In the genomic region with DNA sequence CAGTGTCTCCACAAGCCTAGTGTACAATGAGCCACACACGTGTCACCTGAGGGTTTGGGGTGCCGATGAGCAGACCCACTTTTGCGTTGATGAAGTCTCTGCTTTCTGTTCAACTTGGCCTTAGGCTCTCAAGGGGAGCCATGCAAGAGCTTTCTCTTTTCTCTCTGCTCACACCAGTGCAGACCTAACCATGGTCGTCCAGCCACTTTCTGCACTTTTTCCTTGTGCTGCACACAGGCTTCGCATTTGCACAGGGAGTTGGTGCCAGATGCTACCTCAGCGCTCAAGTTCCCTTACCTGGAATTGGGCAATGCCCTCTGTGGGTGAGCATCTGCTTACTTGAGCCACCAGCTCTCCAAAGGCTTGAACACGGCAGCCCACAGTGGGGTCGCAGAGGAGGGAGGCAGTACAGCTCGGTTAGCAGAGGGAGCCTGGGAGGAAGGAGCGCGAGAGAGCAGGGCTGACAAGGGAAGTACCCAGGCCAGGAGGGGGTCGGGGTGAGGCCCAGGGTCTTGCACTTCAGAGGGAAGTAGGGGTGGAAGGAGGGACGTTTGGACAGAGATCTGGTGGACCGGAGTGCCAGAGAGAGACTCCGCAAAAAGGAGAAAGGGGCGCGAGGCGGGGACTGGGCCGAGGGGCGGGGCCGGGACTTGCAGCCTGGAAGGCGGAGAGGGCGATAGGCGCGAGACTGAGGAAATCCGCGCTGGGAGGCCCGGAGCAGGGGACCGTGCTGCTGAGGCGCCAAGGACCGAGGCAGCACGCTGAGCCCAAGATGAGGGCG, we compare ENCODE assay signal across 7 mouse cellular contexts. TPM values are rescaled to one million over a fixed set of nuclear protein-coding genes. Genes with fewer than 3 reads are reported as not detected.
DNase-seq lines count a peak whose midpoint lies in the region; ATAC-seq and TF ChIP-seq lines count a peak whose summit lies in the region.

Vipr2 (plus strand) TSS at position 653 of the 781 bp plus-strand sequence.

- no peaks in the 10 kb centered on the region; the same call in 1 of the 2 replicates for H3K4me1 ChIP-seq in bone marrow, adult 2 months (ENCODE audit: control insufficient read depth, insufficient read depth, low read length)
- no peaks in the 10 kb centered on the region for H3K4me1 ChIP-seq in embryonic facial prominence, embryonic 14.5 days (ENCODE audit: control insufficient read depth, insufficient read depth, low read length)
- H3K4me1 ChIP-seq in heart, embryonic 16.5 days (ENCODE audit: control insufficient read depth, insufficient read depth, low read length), result no peaks in the 10 kb centered on the region
- H3K4me1 ChIP-seq in limb, embryonic 10.5 days, result peaks cover 11% of the 10 kb centered on the region; the same call in 1 of the 2 replicates

- H3K9me3 ChIP-seq in embryonic facial prominence, embryonic 14.5 days (ENCODE audit: control insufficient read depth, low read length), result no peaks in the 10 kb centered on the region
- H3K9me3 ChIP-seq in heart, embryonic 16.5 days (replicated peaks; ENCODE audit: control insufficient read depth, low read length), result no peaks in the 10 kb centered on the region
- no peaks in the 10 kb centered on the region for H3K9me3 ChIP-seq in limb, embryonic 10.5 days (replicated peaks)

- no peak for TF ChIP-seq POLR2A in bone marrow, adult 2 months (IDR thresholded peaks at IDR 0.05; ENCODE audit: borderline replicate concordance, control insufficient read depth, low read depth, low read length)

- H3K27ac ChIP-seq in bone marrow, adult 2 months (ENCODE audit: control insufficient read depth, insufficient read depth, low read depth, low read length, poor library complexity), result no peak within 1 kb of the TSS
- no peak within 1 kb of the TSS for H3K27ac ChIP-seq in embryonic facial prominence, embryonic 14.5 days (replicated peaks; ENCODE audit: low read depth, low read length)
- no peak within 1 kb of the TSS for H3K27ac ChIP-seq in heart, embryonic 16.5 days (ENCODE audit: low read length)
- H3K27ac ChIP-seq in limb, embryonic 10.5 days, result peak within 1 kb of the TSS; percentile 82

- peak within 1 kb of the TSS; percentile 33 for H3K4me3 ChIP-seq in bone marrow, adult 2 months (replicated peaks; ENCODE audit: control insufficient read depth, low read depth, low read length)
- peak within 1 kb of the TSS; percentile 48 for H3K4me3 ChIP-seq in embryonic facial prominence, embryonic 14.5 days (ENCODE audit: low read depth, low read length)
- peak within 1 kb of the TSS; percentile 66 for H3K4me3 ChIP-seq in heart, embryonic 16.5 days (ENCODE audit: low read length)
- peak within 1 kb of the TSS; percentile 66 for H3K4me3 ChIP-seq in limb, embryonic 10.5 days

- no peak for TF ChIP-seq CTCF in bone marrow, adult 2 months (IDR thresholded peaks at IDR 0.05; ENCODE audit: control insufficient read depth, insufficient read depth, low read length)

- H3K9ac ChIP-seq in embryonic facial prominence, embryonic 14.5 days (ENCODE audit: low read depth, low read length), result peak within 1 kb of the TSS; percentile 63
- H3K9ac ChIP-seq in heart, embryonic 16.5 days (ENCODE audit: low read length), result peak within 1 kb of the TSS; percentile 71

- WGBS in bone marrow, adult 2 months, result 5% methylated on average over 33 of the region's 33 CpGs
- 7% methylated on average over 21 of the region's 33 CpGs for WGBS in embryonic facial prominence, embryonic 14.5 days
- WGBS in heart, embryonic 16.5 days, result 6% methylated on average over 33 of the region's 33 CpGs
- WGBS in limb, embryonic 10.5 days, result 7% methylated on average over 33 of the region's 33 CpGs

- peak; percentile 39 for DNase-seq in MN1 (ENCODE audit: low spot score)
- peak; percentile 81 for DNase-seq in embryonic facial prominence, embryonic 14.5 days (ENCODE audit: low spot score)
- peak; percentile 82 for DNase-seq in limb, embryonic 10.5 days (ENCODE audit: low spot score)
- DNase-seq in mesoderm, embryonic 11.5 days (ENCODE audit: low read depth, low spot score), result peak; percentile 70
- DNase-seq in splenic B cell, adult 2 months (ENCODE audit: low read depth, low spot score), result peak; percentile 16

- H3K4me2 ChIP-seq in embryonic facial prominence, embryonic 14.5 days (ENCODE audit: low read depth, low read length), result peak within 1 kb of the TSS; percentile 92
- H3K4me2 ChIP-seq in heart, embryonic 16.5 days (ENCODE audit: low read depth, low read length), result peak within 1 kb of the TSS; percentile 97

- ATAC-seq in embryonic facial prominence, embryonic 14.5 days (ENCODE audit: low read depth), result peak; percentile 95
- peak; percentile 77 for ATAC-seq in heart, embryonic 16.5 days (replicated peaks; ENCODE audit: extremely low read depth, insufficient read depth, low FRiP score)

- peaks cover 34% of the 10 kb centered on the region for H3K27me3 ChIP-seq in embryonic facial prominence, embryonic 14.5 days (replicated peaks; ENCODE audit: control insufficient read depth, insufficient read depth, low read length)
- H3K27me3 ChIP-seq in heart, embryonic 16.5 days (ENCODE audit: control insufficient read depth, insufficient read depth, low read length), result peaks cover 40% of the 10 kb centered on the region
- peaks cover 38% of the 10 kb centered on the region for H3K27me3 ChIP-seq in limb, embryonic 10.5 days (ENCODE audit: low read depth, poor library complexity, severe bottlenecking)
- H3K27me3 ChIP-seq in splenic B cell, adult 2 months (ENCODE audit: control insufficient read depth, insufficient read depth, low read length, poor library complexity, severe bottlenecking), result no peaks in the 10 kb centered on the region; the same call in 1 of the 2 replicates

- no peaks in the 10 kb centered on the region for H3K36me3 ChIP-seq in embryonic facial prominence, embryonic 14.5 days (ENCODE audit: control insufficient read depth, insufficient read depth, low read length)
- no peaks in the 10 kb centered on the region for H3K36me3 ChIP-seq in heart, embryonic 16.5 days (ENCODE audit: control insufficient read depth, insufficient read depth)
- no peaks in the 10 kb centered on the region for H3K36me3 ChIP-seq in limb, embryonic 10.5 days
- no peaks in the 10 kb centered on the region for H3K36me3 ChIP-seq in splenic B cell, adult 2 months (ENCODE audit: control insufficient read depth, insufficient read depth, low read length, poor library complexity, severe bottlenecking)

RNA-seq across cellular contexts. Expression of gene Vipr2, which starts in this region (rescaled TPM):
- polyA plus RNA-seq in bone marrow, adult 2 months (2011; ENCODE audit: insufficient read depth, insufficient read length, low replicate concordance, missing spikeins), result 1.6 TPM in 1 of 2 replicates, not detected in the other
- 3.6 and 3.8 TPM in 2 replicates for polyA plus RNA-seq in embryonic facial prominence, embryonic 14.5 days (2014; fragmentation: Nextera tagmentation; extraction: Ambion mirVana)
- polyA plus RNA-seq in heart, embryonic 16.5 days (2015; fragmentation: Nextera tagmentation; extraction: Ambion mirVana), result 0.55 and 0.64 TPM in 2 replicates
- 0.82 and 1.8 TPM in 2 replicates for polyA plus RNA-seq in limb, embryonic 10.5 days (2016; fragmentation: Nextera tagmentation; extraction: Ambion mirVana)

Comparison
In these comparisons a context has a peak if more than half of its experiments do, and no peak if none do; other contexts are left out.
1. Peak in ATAC-seq, H3K4me3 ChIP-seq, H3K9ac ChIP-seq and H3K4me2 ChIP-seq in heart, embryonic 16.5 days; RNA of the gene not detected or under 1 TPM.
2. DNase-seq: peak in every context shown above with its lines; median percentile 82 in limb, embryonic 10.5 days; 81 in embryonic facial prominence, embryonic 14.5 days; 70 in mesoderm, embryonic 11.5 days; 39 in MN1; 16 in splenic B cell, adult 2 months.